Mouse (Mus musculus) MEL (cell line): Measurements from ENCODE around the gene Ung. TPM values are rescaled to one million over a fixed set of nuclear protein-coding genes. Genes with fewer than 3 reads are reported as not detected.

Source experiments
- DNase-seq: peaks from one replicate; pipeline ENCODE4 v3.0.0; 2011; ENCODE audit warnings: low read depth, low spot score
- H3K27ac ChIP-seq: 2 replicates; pipeline ENCODE4 v1.5.1; 2012; ENCODE audit warnings: low read depth, mild to moderate bottlenecking, control low read depth, low read length, moderate library complexity; ENCODE audit not compliant: control insufficient read depth
- H3K27me3 ChIP-seq, 2 experiments: fragments of 150-350 bp in 1 of 2; sonication (generic) in 1 of 2; 2 replicates each; pipeline ENCODE4 v1.6.1; 2012; ENCODE audit warnings: low read length in 2 of 2, mild to moderate bottlenecking in 2 of 2, improper control_type of control experiment in 1 of 2, moderate library complexity in 1 of 2; ENCODE audit not compliant: insufficient read depth in 2 of 2, control insufficient read depth in 1 of 2
- H3K36me3 ChIP-seq, 2 experiments: 2 replicates each; pipeline ENCODE4 v1.6.1; 2012 to 2014; ENCODE audit warnings: low read length in 2 of 2, improper control_type of control experiment in 1 of 2, inconsistent platforms in 1 of 2, mild to moderate bottlenecking in 1 of 2; ENCODE audit not compliant: insufficient read depth in 2 of 2, control insufficient read depth in 1 of 2
- H3K4me1 ChIP-seq, 2 experiments: fragments of 150-350 bp in 1 of 2; sonication (generic) in 1 of 2; 2 replicates each; pipeline ENCODE4 v1.6.1; 2012; ENCODE audit warnings: low read length in 2 of 2, improper control_type of control experiment in 1 of 2, mild to moderate bottlenecking in 1 of 2; ENCODE audit not compliant: insufficient read depth in 2 of 2, control insufficient read depth in 1 of 2
- H3K4me3 ChIP-seq, 2 experiments: fragments of 150-350 bp in 1 of 2; sonication (generic) in 1 of 2; 2 replicates each; pipeline ENCODE4 v1.5.1; 2012; ENCODE audit warnings: low read depth in 2 of 2, low read length in 2 of 2, mild to moderate bottlenecking in 2 of 2, moderate library complexity in 2 of 2, control low read depth in 1 of 2, improper control_type of control experiment in 1 of 2; ENCODE audit not compliant: control insufficient read depth in 1 of 2, insufficient read depth in 1 of 2
- H3K79me2 ChIP-seq: 2 replicates; pipeline ENCODE4 v1.6.1; 2012; ENCODE audit warnings: mild to moderate bottlenecking, low read length, moderate library complexity; ENCODE audit not compliant: control insufficient read depth, poor library complexity, insufficient read depth
- H3K9ac ChIP-seq: 2 replicates; pipeline ENCODE4 v1.6.1; 2012; ENCODE audit warnings: low read depth, mild to moderate bottlenecking, control low read depth, low read length, moderate library complexity; ENCODE audit not compliant: control insufficient read depth, poor library complexity, severe bottlenecking
- H3K9me3 ChIP-seq: fragments of 150-350 bp; sonication (generic); replicated peaks from 2 replicates; pipeline ENCODE4 v1.6.1; 2012; ENCODE audit warnings: mild to moderate bottlenecking, low read length, improper control_type of control experiment, moderate library complexity; ENCODE audit not compliant: insufficient read depth
- CHD1 ChIP-seq: IDR thresholded peaks from 2 replicates; pipeline ENCODE4 v1.6.1; 2012; ENCODE audit warnings: low read depth, mild to moderate bottlenecking, inconsistent platforms, low read length, improper control_type of control experiment
- CHD2 ChIP-seq: IDR thresholded peaks from 2 replicates; pipeline ENCODE4 v1.6.1; 2011; ENCODE audit warnings: low read length, improper control_type of control experiment
- E2F4 ChIP-seq: IDR thresholded peaks from 2 replicates; pipeline ENCODE4 v1.6.1; 2011; ENCODE audit warnings: low read depth, low read length, improper control_type of control experiment, borderline replicate concordance
- ELF1 ChIP-seq: IDR thresholded peaks from 2 replicates; pipeline ENCODE4 v1.6.1; 2014; ENCODE audit warnings: low read depth, mild to moderate bottlenecking, inconsistent platforms, low read length, improper control_type of control experiment, moderate library complexity
- ETS1 ChIP-seq: IDR thresholded peaks from 2 replicates; pipeline ENCODE4 v1.6.1; 2012; ENCODE audit warnings: low read depth, mild to moderate bottlenecking, inconsistent platforms, low read length, improper control_type of control experiment, moderate library complexity
- GABPA ChIP-seq: IDR thresholded peaks from 2 replicates; pipeline ENCODE4 v1.6.1; 2012; ENCODE audit warnings: low read depth, mild to moderate bottlenecking, inconsistent platforms, low read length, improper control_type of control experiment, moderate library complexity
- GATA1 ChIP-seq: IDR thresholded peaks from 2 replicates; pipeline ENCODE4 v1.6.1; 2011; ENCODE audit warnings: low read depth, low read length, improper control_type of control experiment
- HCFC1 ChIP-seq: IDR thresholded peaks from 2 replicates; pipeline ENCODE4 v1.6.1; 2012; ENCODE audit warnings: low read depth, mild to moderate bottlenecking, inconsistent platforms, low read length, improper control_type of control experiment, moderate library complexity
- JUND ChIP-seq: IDR thresholded peaks from 2 replicates; pipeline ENCODE4 v1.6.1; 2011; ENCODE audit warnings: low read depth, mild to moderate bottlenecking, improper control_type of control experiment, low read length
- MAX ChIP-seq: IDR thresholded peaks from 2 replicates; pipeline ENCODE4 v1.6.1; 2011; ENCODE audit warnings: low read length, improper control_type of control experiment
- MAZ ChIP-seq: IDR thresholded peaks from 2 replicates; pipeline ENCODE4 v1.6.1; 2012; ENCODE audit warnings: low read depth, mild to moderate bottlenecking, inconsistent platforms, low read length, improper control_type of control experiment
- MEF2A ChIP-seq: IDR thresholded peaks from 2 replicates; pipeline ENCODE4 v1.6.1; 2014; ENCODE audit warnings: low read depth, mild to moderate bottlenecking, inconsistent platforms, low read length, improper control_type of control experiment; ENCODE audit not compliant: poor library complexity, insufficient replicate concordance, severe bottlenecking; ENCODE audit errors: extremely low read depth
- MXI1 ChIP-seq: IDR thresholded peaks from 2 replicates; pipeline ENCODE4 v1.6.1; 2011; ENCODE audit warnings: mild to moderate bottlenecking, low read depth, low read length, improper control_type of control experiment
- MYB ChIP-seq: IDR thresholded peaks from 2 replicates; pipeline ENCODE4 v1.6.1; 2011; ENCODE audit warnings: mild to moderate bottlenecking, low read depth, low read length, improper control_type of control experiment
- MYC ChIP-seq: IDR thresholded peaks from 2 replicates; pipeline ENCODE4 v1.6.1; 2011; ENCODE audit warnings: low read depth, mild to moderate bottlenecking, low read length, improper control_type of control experiment, moderate library complexity
- NRF1 ChIP-seq: IDR thresholded peaks from 2 replicates; pipeline ENCODE4 v1.6.1; 2014; ENCODE audit warnings: low read depth, mild to moderate bottlenecking, inconsistent platforms, low read length, improper control_type of control experiment, moderate library complexity; ENCODE audit not compliant: poor library complexity, insufficient read depth, severe bottlenecking
- POLR2A ChIP-seq, 2 experiments: IDR thresholded peaks; 2 replicates each; pipeline ENCODE4 v1.6.1; 2011 to 2012; ENCODE audit warnings: low read length in 2 of 2, mild to moderate bottlenecking in 2 of 2, control low read depth in 1 of 2, improper control_type of control experiment in 1 of 2, low read depth in 1 of 2, moderate library complexity in 1 of 2; ENCODE audit not compliant: control insufficient read depth in 1 of 2, insufficient read depth in 1 of 2, poor library complexity in 1 of 2
- TAL1 ChIP-seq: IDR thresholded peaks from 2 replicates; pipeline ENCODE4 v1.6.1; 2012; ENCODE audit warnings: mild to moderate bottlenecking, inconsistent platforms, low read length, moderate library complexity, mixed read lengths
- TCF12 ChIP-seq: IDR thresholded peaks from 2 replicates; pipeline ENCODE4 v1.6.1; 2014; ENCODE audit warnings: low read depth, mild to moderate bottlenecking, inconsistent platforms, low read length, improper control_type of control experiment, moderate library complexity
- USF1 ChIP-seq: IDR thresholded peaks from 2 replicates; pipeline ENCODE4 v1.6.1; 2014; ENCODE audit warnings: low read depth, mild to moderate bottlenecking, inconsistent platforms, low read length, improper control_type of control experiment, moderate library complexity
- USF2 ChIP-seq, 2 experiments: IDR thresholded peaks; 2 replicates each; pipeline ENCODE4 v1.6.1; 2011 to 2012; ENCODE audit warnings: improper control_type of control experiment in 2 of 2, low read length in 2 of 2, borderline replicate concordance in 1 of 2, inconsistent platforms in 1 of 2, low read depth in 1 of 2, mild to moderate bottlenecking in 1 of 2; ENCODE audit not compliant: insufficient read depth in 1 of 2
- ZKSCAN1 ChIP-seq: IDR thresholded peaks from 2 replicates; pipeline ENCODE4 v1.6.1; 2012; ENCODE audit warnings: low read depth, mild to moderate bottlenecking, inconsistent platforms, low read length, improper control_type of control experiment, moderate library complexity
- ZMIZ1 ChIP-seq: IDR thresholded peaks from 2 replicates; pipeline ENCODE4 v1.6.1; 2012; ENCODE audit warnings: low read depth, mild to moderate bottlenecking, inconsistent platforms, low read length, improper control_type of control experiment, moderate library complexity
- ZNF384 ChIP-seq: IDR thresholded peaks from 2 replicates; pipeline ENCODE4 v1.6.1; 2012; ENCODE audit warnings: low read depth, mild to moderate bottlenecking, inconsistent platforms, low read length, improper control_type of control experiment
- polyA plus RNA-seq, 2 experiments: library from polyadenylated mRNA; stranded (reverse) in 1 of 2; unstranded in 1 of 2; fragments of >175 nt in 1 of 2; fragments of >200 nt in 1 of 2; gene quantifications; 2 replicates each; pipeline versions ENCODE4 v1.2.1 to v1.2.4; 2012; ENCODE audit warnings: low replicate concordance in 2 of 2, low read depth in 1 of 2; ENCODE audit not compliant: insufficient read length in 2 of 2, insufficient read depth in 1 of 2, missing spikeins in 1 of 2
- total RNA-seq: library from RNA; depleted of rRNA; stranded (reverse); fragments of 300-350 nt; gene quantifications from 2 replicates; pipeline ENCODE4 v1.2.3, GENCODE M21; 2012; rRNA removed

The Ung gene
- total RNA-seq: 19.6 and 22.1 TPM in 2 replicates
- polyA plus RNA-seq: 10 to 100 TPM in 1 of 2 experiments, not detected in 1; 62.2 TPM

- peak within 1 kb of the TSS; percentile 84 for H3K9ac ChIP-seq
- no peaks in the 10 kb centered on the region for H3K27me3 ChIP-seq
- peak within 1 kb of the TSS; percentile 58 for H3K27ac ChIP-seq
- peaks cover 3% of the 10 kb centered on the region; the same call in 1 of the 2 replicates for H3K79me2 ChIP-seq
- peaks cover 0 to 22% of the 10 kb centered on the region in 2 experiments; a peak in 2 of 4 replicates for H3K36me3 ChIP-seq
- DNase-seq: peak; percentile 68
- no peak for TF ChIP-seq MAZ
- TF ChIP-seq MEF2A: no peak
- no peak for TF ChIP-seq GATA1
- peak; percentile 75 for TF ChIP-seq NRF1
- TF ChIP-seq MYC: peak; percentile 1; the same call in 1 of the 2 replicates
- TF ChIP-seq JUND: no peak
- no peak for TF ChIP-seq TAL1
- H3K4me3 ChIP-seq: peak within 1 kb of the TSS; percentile 73 to 75
- peaks cover 8 to 32% of the 10 kb centered on the region in 2 experiments for H3K4me1 ChIP-seq
- H3K9me3 ChIP-seq: no peaks in the 10 kb centered on the region
Measured at GRCm38 (mm10) chr5:114130211-114130605, at the start of gene Ung. Ung (plus strand) TSS chr5:114130386.

DNA sequence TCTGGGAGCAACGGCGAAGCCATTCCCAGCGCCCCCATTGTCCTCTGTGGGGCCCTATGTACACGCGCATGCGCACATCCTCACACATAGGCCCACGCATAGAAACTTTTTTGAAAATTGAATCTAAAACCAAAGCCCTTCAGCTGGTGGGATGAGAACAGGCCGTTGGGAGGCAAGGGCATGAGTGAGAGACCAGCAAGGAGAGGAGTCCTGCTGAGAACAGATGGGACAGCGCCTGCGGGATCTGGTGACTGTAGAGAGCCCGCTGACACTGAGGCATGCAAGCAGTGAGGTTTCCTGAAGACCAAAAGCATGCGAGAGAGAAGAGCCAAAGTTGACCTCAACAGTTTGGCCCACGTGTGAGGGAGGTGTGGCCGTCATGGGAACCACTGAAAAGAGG is 44.7 kb upstream of the Ung start:
- Histone ChIP-seq H3K4me1 (no peaks in the 10 kb centered on the region), H3K27me3 (peaks cover 3 to 6% of the 10 kb centered on the region in 2 experiments; a peak in 2 of 4 replicates), H3K9me3 (no peaks in the 10 kb centered on the region), H3K36me3 (no peaks in the 10 kb centered on the region), H3K79me2 (no peaks in the 10 kb centered on the region), H3K4me3 (no peak overlapping the region), H3K9ac (no peak overlapping the region), H3K27ac (no peak overlapping the region)
- DNase-seq: no peak
- TF ChIP-seq JUND (no peak), GABPA (no peak), ZKSCAN1 (no peak), TAL1 (no peak), TCF12 (no peak), ETS1 (no peak), MYC (no peak), CHD1 (no peak), CHD2 (no peak), E2F4 (no peak), ZMIZ1 (no peak), USF1 (no peak), MAX (no peak), MXI1 (no peak), USF2 (IDR thresholded peaks at IDR 0.05; ENCODE audit: borderline replicate concordance in 1 of 2, insufficient read depth in 1 of 2, low read depth in 1 of 2, low read length in 2 of 2) (no peak), POLR2A (IDR thresholded peaks at IDR 0.05; ENCODE audit: control insufficient read depth in 1 of 2, insufficient read depth in 1 of 2, low read depth in 1 of 2, low read length in 2 of 2, poor library complexity in 1 of 2) (no peak), MYB (no peak), ZNF384 (no peak), ELF1 (no peak), HCFC1 (no peak)
